Mouse (Mus musculus) erythroblast, embryonic 14.5 days (primary cell): Measurements from ENCODE around the gene Ap2a2.

ENCODE experiments used
- GATA1 ChIP-seq: IDR thresholded peaks from 2 replicates; pipeline ENCODE4 v1.6.1; 2012; ENCODE audit warnings: low read length, inconsistent platforms, mixed read lengths
- TAL1 ChIP-seq: IDR thresholded peaks from 3 replicates; pipeline ENCODE4 v1.6.1; 2012; ENCODE audit warnings: low read length, inconsistent platforms, mixed read lengths

- TF ChIP-seq TAL1, result no peak
- no peak for TF ChIP-seq GATA1
These were observed 30.1 kb downstream of the Ap2a2 start for GRCm38 (mm10) chr7:141592096-141592495.
